In genomic region chr7:31208237-31209054, GRCm38 (mm10) we compare ENCODE assay signal across 8 mouse cellular contexts. TPM values are rescaled to one million over a fixed set of nuclear protein-coding genes. Genes with fewer than 3 reads are reported as not detected.
DNase-seq lines count a peak whose midpoint lies in the region; ATAC-seq lines count a peak whose summit lies in the region.

No protein-coding gene starts in this region.

- H3K9me3 ChIP-seq in hindbrain, embryonic 11.5 days (ENCODE audit: control insufficient read depth, low read length), result no peaks in the 10 kb centered on the region
- H3K9me3 ChIP-seq in lung, embryonic 16.5 days (ENCODE audit: control insufficient read depth, low read length), result no peaks in the 10 kb centered on the region

- H3K4me1 ChIP-seq in hindbrain, embryonic 11.5 days (replicated peaks; ENCODE audit: control insufficient read depth, insufficient read depth, low read length), result no peaks in the 10 kb centered on the region
- H3K4me1 ChIP-seq in lung, embryonic 16.5 days (replicated peaks; ENCODE audit: control insufficient read depth, insufficient read depth, low read length), result no peaks in the 10 kb centered on the region

- no peaks in the 10 kb centered on the region for H3K27me3 ChIP-seq in hindbrain, embryonic 11.5 days (ENCODE audit: control insufficient read depth, insufficient read depth, low read length)
- H3K27me3 ChIP-seq in lung, embryonic 16.5 days (ENCODE audit: control insufficient read depth, insufficient read depth, low read depth, low read length), result no peaks in the 10 kb centered on the region

- H3K4me2 ChIP-seq in hindbrain, embryonic 11.5 days (replicated peaks; ENCODE audit: low read depth, low read length), result peak overlapping the region; percentile 66
- H3K4me2 ChIP-seq in lung, embryonic 16.5 days (ENCODE audit: low read depth, low read length), result peak overlapping the region; percentile 76

- WGBS in hindbrain, embryonic 11.5 days, result 33% methylated on average over 34 of the region's 34 CpGs
- 38% methylated on average over 34 of the region's 34 CpGs for WGBS in lung, embryonic 16.5 days

- peak; percentile 76 for DNase-seq in Muller cell, postnatal 12 days (ENCODE audit: inconsistent ontology term)
- DNase-seq in cerebellum, postnatal 10 days, result peak; percentile 86 to 88
- peak; percentile 40 to 77 for DNase-seq in frontal cortex, postnatal 10 days (ENCODE audit: low spot score in 2 of 2)
- peak; percentile 85 for DNase-seq in hindbrain, embryonic 11.5 days (ENCODE audit: low spot score)
- DNase-seq in layer of hippocampus, adult 9-11 months, result peak; percentile 73
- DNase-seq in ovary, postnatal 10 days (ENCODE audit: low spot score), result peak; percentile 29
- DNase-seq in thymus, postnatal 0 days (ENCODE audit: low spot score), result peak; percentile 76

- H3K9ac ChIP-seq in hindbrain, embryonic 11.5 days (ENCODE audit: low read depth, low read length), result peak overlapping the region; percentile 68
- H3K9ac ChIP-seq in lung, embryonic 16.5 days (ENCODE audit: low read length), result peak overlapping the region; percentile 78

- ATAC-seq in hindbrain, embryonic 11.5 days (ENCODE audit: low FRiP score), result peak; percentile 89
- ATAC-seq in lung, embryonic 16.5 days (ENCODE audit: low read depth), result peak; percentile 89

- H3K36me3 ChIP-seq in hindbrain, embryonic 11.5 days (ENCODE audit: control insufficient read depth, insufficient read depth, low read length), result no peaks in the 10 kb centered on the region
- no peaks in the 10 kb centered on the region for H3K36me3 ChIP-seq in lung, embryonic 16.5 days (ENCODE audit: control insufficient read depth, insufficient read depth, low read length)

- peak overlapping the region; percentile 56 for H3K4me3 ChIP-seq in hindbrain, embryonic 11.5 days (ENCODE audit: low read depth, low read length)
- peak overlapping the region; percentile 68 for H3K4me3 ChIP-seq in lung, embryonic 16.5 days (ENCODE audit: low read length)

- no peak overlapping the region for H3K27ac ChIP-seq in hindbrain, embryonic 11.5 days (ENCODE audit: low read depth, low read length)
- no peak overlapping the region for H3K27ac ChIP-seq in lung, embryonic 16.5 days (ENCODE audit: low read length)

RNA-seq across cellular contexts. Expression of gene Gramd1a, which starts 52.8 kb away (rescaled TPM):
- polyA plus RNA-seq in hindbrain, embryonic 11.5 days (2014; fragmentation: Nextera tagmentation; extraction: Ambion mirVana), result 120 and 125 TPM in 2 replicates
- polyA plus RNA-seq in lung, embryonic 16.5 days (2015; fragmentation: Nextera tagmentation; extraction: Ambion mirVana), result 68.1 and 72.2 TPM in 2 replicates
- polyA plus RNA-seq in thymus, postnatal 0 days (2015; fragmentation: Nextera tagmentation; extraction: Ambion mirVana), result 76.8 and 79.0 TPM in 2 replicates

Comparison
In these comparisons a context has a peak if more than half of its experiments do, and no peak if none do; other contexts are left out.
1. DNase-seq: peak in every context shown above with its lines; median percentile 87 in cerebellum, postnatal 10 days; 85 in hindbrain, embryonic 11.5 days; 76 in Muller cell, postnatal 12 days; 76 in thymus, postnatal 0 days; 73 in layer of hippocampus, adult 9-11 months; 58 in frontal cortex, postnatal 10 days; 29 in ovary, postnatal 10 days.